ENCODE assay signal across 13 mouse cellular contexts in the genomic region with DNA sequence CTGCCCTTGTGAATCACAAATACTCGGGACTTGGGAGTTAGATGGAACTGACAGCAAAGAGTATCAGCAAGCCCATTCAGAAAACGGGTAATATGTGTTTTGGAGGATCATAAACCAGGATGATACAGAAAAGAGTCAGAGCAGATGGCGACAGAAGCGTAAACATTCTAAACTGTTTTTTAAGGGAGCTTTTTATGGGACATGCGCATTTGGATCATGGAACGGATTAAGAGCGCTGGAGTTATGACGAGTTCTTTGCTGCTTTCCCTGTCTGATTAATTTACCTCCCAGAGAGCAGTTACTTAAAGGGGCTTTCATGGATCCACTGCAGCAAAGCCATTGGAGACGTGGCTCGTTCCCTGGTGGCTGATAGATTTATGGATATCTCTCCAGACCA.
DNase-seq lines count a peak whose midpoint lies in the region; ATAC-seq and TF ChIP-seq lines count a peak whose summit lies in the region.
"Had no signal": no experiment of that assay in that cellular context is flagged by ENCODE, and none has a peak within 500 bp of the region (broad histone marks: within the 10 kb centered on the region; RNA-seq: fewer than 3 reads in every experiment).

No protein-coding gene starts in this region.

- H3K4me2 ChIP-seq in forebrain, postnatal 0 days (ENCODE audit: low read depth), result peak overlapping the region; percentile 29
- H3K4me2 ChIP-seq in neural tube, embryonic 14.5 days (ENCODE audit: low read depth, low read length), result peak overlapping the region; percentile 32
- H3K4me2 ChIP-seq: embryonic facial prominence, embryonic 12.5 days; heart, embryonic 15.5 days had no signal

- 28% methylated on average over 10 of the region's 10 CpGs for WGBS in forebrain, postnatal 0 days
- 15% methylated on average over 10 of the region's 10 CpGs for WGBS in neural tube, embryonic 14.5 days

- H3K4me3 ChIP-seq in layer of hippocampus, adult 2 months, result peak overlapping the region; percentile 39
- H3K4me3 ChIP-seq in forebrain, postnatal 0 days (ENCODE audit: low read depth, low read length), result peak overlapping the region; percentile 16
- no peak overlapping the region for H3K4me3 ChIP-seq in neural tube, embryonic 14.5 days (ENCODE audit: low read depth, low read length)
- H3K4me3 ChIP-seq in gastrocnemius, adult 2 months, result no peak overlapping the region
- H3K4me3 ChIP-seq: embryonic facial prominence, embryonic 12.5 days; heart, embryonic 15.5 days had no signal

- ATAC-seq in forebrain, postnatal 0 days, result peak; percentile 66
- peak; percentile 79 for ATAC-seq in neural tube, embryonic 14.5 days (ENCODE audit: low read depth)

- no peaks in the 10 kb centered on the region; the same call in 1 of the 2 replicates for H3K4me1 ChIP-seq in forebrain, postnatal 0 days (ENCODE audit: insufficient read depth)
- H3K4me1 ChIP-seq in neural tube, embryonic 14.5 days (ENCODE audit: control insufficient read depth, insufficient read depth, low read length), result peaks cover 10% of the 10 kb centered on the region; the same call in 1 of the 2 replicates
- H3K4me1 ChIP-seq: embryonic facial prominence, embryonic 12.5 days; heart, embryonic 15.5 days had no signal

- no peaks in the 10 kb centered on the region for H3K36me3 ChIP-seq in forebrain, postnatal 0 days (ENCODE audit: insufficient read depth)
- H3K36me3 ChIP-seq in neural tube, embryonic 14.5 days (ENCODE audit: control insufficient read depth, insufficient read depth, low read length), result no peaks in the 10 kb centered on the region
- H3K36me3 ChIP-seq: embryonic facial prominence, embryonic 12.5 days; heart, embryonic 15.5 days had no signal

- 0 out of 2 replicates have a peak overlapping the region, but pooled peaks have one; percentile 33 for H3K9ac ChIP-seq in forebrain, postnatal 0 days
- H3K9ac ChIP-seq in neural tube, embryonic 14.5 days (replicated peaks; ENCODE audit: low read depth, low read length), result no peak overlapping the region
- H3K9ac ChIP-seq: embryonic facial prominence, embryonic 12.5 days; heart, embryonic 15.5 days had no signal

- intact Hi-C loops in gastrocnemius, adult 2 months (cut with DNase I), result no loop called here

- peak; percentile 16 to 53 for DNase-seq in layer of hippocampus, adult 2 months (ENCODE audit: low spot score in 2 of 2)
- no peak for DNase-seq in layer of hippocampus, postnatal 25 days (ENCODE audit: extremely low spot score in 1 of 2, low spot score in 1 of 2)
- DNase-seq in forebrain, postnatal 0 days, result peak; percentile 74
- DNase-seq in layer of hippocampus, postnatal 14 days (ENCODE audit: low spot score in 2 of 2), result peak; percentile 28 to 32
- DNase-seq in gastrocnemius, adult 2 months, result no peak
- no peak for DNase-seq in adrenal gland, postnatal 4 days (ENCODE audit: low spot score in 2 of 2)
- no peak for DNase-seq in lung, postnatal 10 days
- DNase-seq: kidney, postnatal 4 days; spleen, adult 18-20 months; thymus, postnatal 4 days had no signal

- H3K9me3 ChIP-seq in forebrain, postnatal 0 days (ENCODE audit: low read length), result no peaks in the 10 kb centered on the region
- no peaks in the 10 kb centered on the region for H3K9me3 ChIP-seq in neural tube, embryonic 14.5 days (ENCODE audit: control insufficient read depth, low read length)
- H3K9me3 ChIP-seq: embryonic facial prominence, embryonic 12.5 days; heart, embryonic 15.5 days had no signal

- H3K27me3 ChIP-seq in forebrain, postnatal 0 days (ENCODE audit: insufficient read depth, low read length), result no peaks in the 10 kb centered on the region
- no peaks in the 10 kb centered on the region for H3K27me3 ChIP-seq in neural tube, embryonic 14.5 days (ENCODE audit: control insufficient read depth, insufficient read depth, low read length)
- H3K27me3 ChIP-seq: embryonic facial prominence, embryonic 12.5 days; heart, embryonic 15.5 days had no signal

- H3K27ac ChIP-seq in layer of hippocampus, adult 2 months, result peak overlapping the region; percentile 81
- H3K27ac ChIP-seq in forebrain, postnatal 0 days (ENCODE audit: low read depth, low read length), result peak overlapping the region; percentile 66
- peak overlapping the region; percentile 6; the same call in 1 of the 2 replicates for H3K27ac ChIP-seq in neural tube, embryonic 14.5 days (ENCODE audit: low read depth, low read length)
- no peak overlapping the region for H3K27ac ChIP-seq in gastrocnemius, adult 2 months
- H3K27ac ChIP-seq: embryonic facial prominence, embryonic 12.5 days; heart, embryonic 15.5 days had no signal

- TF ChIP-seq CTCF in layer of hippocampus, adult 2 months (conservative IDR thresholded peaks at IDR 0.05), result no peak
- no peak for TF ChIP-seq CTCF in forebrain, postnatal 0 days (IDR thresholded peaks at IDR 0.05; ENCODE audit: low read depth)
- no peak for TF ChIP-seq CTCF in gastrocnemius, adult 2 months (IDR thresholded peaks at IDR 0.05)

Comparison
In these comparisons a context has a peak if more than half of its experiments do, and no peak if none do; other contexts are left out.
1. DNase-seq: peak in layer of hippocampus, adult 2 months (2 of 2), forebrain, postnatal 0 days (single experiment) and layer of hippocampus, postnatal 14 days (2 of 2); none in layer of hippocampus, postnatal 25 days (0 of 2), gastrocnemius, adult 2 months (single experiment), adrenal gland, postnatal 4 days (0 of 2) and lung, postnatal 10 days (single experiment).
2. H3K4me3 ChIP-seq: peak in layer of hippocampus, adult 2 months (single experiment) and forebrain, postnatal 0 days (single experiment); none in neural tube, embryonic 14.5 days (single experiment) and gastrocnemius, adult 2 months (single experiment).